Mouse (Mus musculus) R1 (cell line): ENCODE measurements around the gene Gm13103.
"Not testable (repeated sequence)": the region's sequence is repeated elsewhere in the genome, so short reads cannot be mapped to it uniquely, and the experiment has no call there.

Experiments used
- DNase-seq: peaks from one replicate; pipeline ENCODE4 v3.0.0-alpha.2; 2018; ENCODE audit warnings: low read depth, low spot score

Gene Gm13103

GRCm38 (mm10) chr4:143846197-143846596, at the start of gene Gm13103:
Gene Gm13103 (plus strand): TSS chr4:143846497.
- not testable (repeated sequence) for DNase-seq

GRCm38 (mm10) chr4:143815993-143816392, 30.3 kb upstream of the Gm13103 start, which contains the start of gene Gm13084:
Gene Gm13084 (minus strand): TSS chr4:143816093.
- DNase-seq = no peak

GRCm38 (mm10) chr4:143882371-143882770, 36.1 kb downstream of the Gm13103 start:
- not testable (repeated sequence) for DNase-seq

GRCm38 (mm10) chr4:143894406-143894805, 48.1 kb downstream of the Gm13103 start:
- peak; percentile 80 for DNase-seq

GRCm38 (mm10) chr4:143900280-143900679, 54.0 kb downstream of the Gm13103 start, which contains the start of gene Pramef6:
Gene Pramef6 (minus strand): TSS chr4:143900380.
- DNase-seq = not testable (repeated sequence)
